Mouse (Mus musculus) retina, embryonic 14.5 days (tissue): ENCODE data around the gene Prex1.
"Not testable (repeated sequence)": the region's sequence is repeated elsewhere in the genome, so short reads cannot be mapped to it uniquely, and the experiment has no call there.

Experiments
- DNase-seq: peaks from one replicate; pipeline ENCODE4 v3.0.0-alpha.2; 2015; ENCODE audit warnings: low spot score

The Prex1 gene

DNA sequence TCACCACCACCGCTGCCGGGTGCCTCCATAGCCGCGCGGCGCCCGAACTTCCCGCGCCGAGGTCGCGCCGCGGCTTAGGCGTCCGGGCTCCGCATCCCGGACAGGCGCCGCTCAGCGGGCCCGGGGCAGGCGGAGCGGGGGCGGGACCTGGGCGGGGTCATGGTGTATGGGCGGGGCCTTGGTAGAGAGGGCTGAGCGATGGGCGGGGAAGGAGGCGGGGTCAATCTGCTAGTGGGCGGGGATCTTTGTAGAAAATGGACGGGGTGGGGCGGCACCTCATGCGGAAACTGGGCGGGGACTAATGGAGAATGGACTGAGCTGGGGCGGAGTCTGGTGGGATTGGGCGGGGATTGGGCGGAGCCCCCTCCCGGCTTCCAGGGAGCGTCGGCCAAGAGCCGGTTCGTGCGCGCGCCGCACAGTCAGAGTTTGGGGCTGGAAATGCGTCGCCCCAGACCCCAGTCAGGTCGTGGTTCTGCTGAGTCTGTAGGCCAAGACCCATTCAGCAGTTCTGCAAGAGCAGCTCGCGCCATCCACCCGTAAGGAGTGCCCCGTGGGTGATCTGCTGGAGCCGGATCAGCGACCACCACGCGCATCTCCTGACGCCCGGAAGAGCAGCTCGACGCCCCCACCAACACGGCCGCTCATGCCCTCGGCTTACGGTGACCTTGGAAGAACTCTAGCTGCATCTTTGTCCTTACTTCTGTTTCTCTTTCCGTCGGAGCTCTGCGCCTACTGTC lies at the start of gene Prex1:
Prex1 (minus strand) TSS at position 143 of the 737 bp plus-strand sequence.
- DNase-seq = peak; percentile 100

DNA sequence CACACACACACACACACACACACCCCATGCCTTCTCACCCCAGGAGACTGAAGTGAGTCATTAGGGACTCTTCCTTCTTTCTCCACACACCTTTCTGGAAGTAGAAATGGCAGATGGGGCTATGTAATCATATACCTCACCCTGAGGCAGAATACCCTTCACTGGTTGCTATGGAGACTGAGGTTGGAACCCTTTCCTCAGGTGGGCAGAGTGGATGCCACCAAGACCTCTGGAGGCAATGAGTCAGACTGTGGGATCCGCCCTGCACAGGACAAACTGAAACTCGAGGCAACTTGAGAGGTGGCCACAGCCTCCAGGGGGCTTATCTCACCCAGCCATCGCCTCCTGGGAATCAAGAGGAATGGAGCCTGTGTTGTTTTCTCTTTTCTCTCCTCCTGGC lies 44.3 kb upstream of the Prex1 start:
- no peak for DNase-seq

GRCm38 (mm10) chr2:166754760-166755159 lies 41.1 kb upstream of the Prex1 start:
- no peak for DNase-seq

GRCm38 (mm10) chr2:166754194-166754593 lies 40.6 kb upstream of the Prex1 start:
- no peak for DNase-seq

DNA sequence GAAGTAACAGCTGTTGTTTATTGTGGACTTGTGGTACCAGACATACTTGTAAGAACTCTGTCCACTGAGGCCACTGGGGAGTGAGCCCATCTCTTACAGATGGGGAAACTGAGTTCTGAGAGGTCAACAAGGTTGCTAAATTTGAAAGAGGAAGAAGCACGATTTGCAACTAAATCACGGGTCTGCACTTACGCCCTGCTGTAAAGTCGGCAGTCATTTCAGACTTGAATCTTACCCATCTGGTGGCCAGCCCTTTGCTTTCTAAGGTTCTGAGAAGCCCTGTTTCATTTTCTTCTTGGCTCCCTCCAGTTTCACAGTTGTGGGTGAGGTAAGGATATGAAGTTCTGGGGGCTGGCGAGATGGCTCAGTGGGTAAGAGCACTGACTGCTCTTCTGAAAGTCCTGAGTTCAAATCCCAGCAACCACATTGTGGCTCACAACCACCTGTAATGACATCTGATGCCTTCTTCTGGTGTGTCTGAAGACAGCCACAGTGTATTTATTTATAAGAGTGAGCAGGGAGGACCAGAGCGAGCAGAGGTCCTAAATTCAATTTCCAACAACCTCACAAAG lies 37.1 kb upstream of the Prex1 start:
- DNase-seq = no peak

GRCm38 (mm10) chr2:166746261-166746913 lies 32.8 kb upstream of the Prex1 start:
- DNase-seq = not testable (repeated sequence)

GRCm38 (mm10) chr2:166745849-166746248 lies 32.2 kb upstream of the Prex1 start:
- no peak for DNase-seq

- DNase-seq = no peak
Observed at GRCm38 (mm10) chr2:166744433-166744832, 30.8 kb upstream of the Prex1 start.

GRCm38 (mm10) chr2:166743504-166743903 lies 29.9 kb upstream of the Prex1 start:
- no peak for DNase-seq

GRCm38 (mm10) chr2:166741445-166741844 lies 27.8 kb upstream of the Prex1 start:
- no peak for DNase-seq

GRCm38 (mm10) chr2:166740396-166740795 lies 26.8 kb upstream of the Prex1 start:
- no peak for DNase-seq

DNA sequence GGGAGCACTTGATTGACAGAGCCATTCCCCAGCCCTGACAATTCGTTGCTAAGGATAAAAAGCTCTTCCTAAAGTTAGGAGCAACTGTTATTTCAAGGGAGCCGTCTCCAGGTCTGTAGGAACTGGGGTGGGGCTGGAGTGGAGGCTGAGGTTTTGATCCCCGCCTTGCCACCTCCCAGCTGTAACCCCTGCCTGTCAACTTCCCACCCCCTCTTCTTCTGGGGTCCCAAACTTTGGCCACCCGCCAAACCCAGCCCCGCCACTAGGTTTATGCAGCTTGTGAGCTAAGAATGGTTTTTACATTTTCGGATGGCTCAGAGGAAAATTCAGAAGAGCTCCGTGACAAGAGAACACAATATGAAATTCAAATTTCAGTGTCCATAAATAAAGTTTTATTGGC lies 23.7 kb upstream of the Prex1 start:
- DNase-seq = no peak

- peak; percentile 67 for DNase-seq
Observed at GRCm38 (mm10) chr2:166735469-166736001, 21.9 kb upstream of the Prex1 start.

DNA sequence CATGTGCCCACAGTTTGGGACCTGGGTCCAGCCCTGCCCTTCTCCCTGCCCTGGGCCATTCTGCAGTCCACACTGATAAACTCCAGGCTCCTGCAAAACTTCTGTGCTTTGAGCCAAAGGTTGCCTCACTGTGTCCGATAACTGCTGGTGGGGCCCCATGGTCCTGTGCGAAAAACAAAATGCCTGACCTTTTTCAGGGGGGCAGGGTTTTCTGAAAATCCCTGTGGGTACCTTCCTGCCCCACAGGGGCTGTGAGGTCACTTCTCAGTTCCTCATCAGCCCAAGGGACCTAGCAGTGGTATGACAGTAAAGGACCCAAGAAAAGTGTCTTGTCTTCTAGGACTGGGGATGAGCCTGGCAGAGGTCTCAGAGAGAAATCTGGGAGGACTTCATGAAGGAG lies 19.2 kb upstream of the Prex1 start:
- no peak for DNase-seq

DNA sequence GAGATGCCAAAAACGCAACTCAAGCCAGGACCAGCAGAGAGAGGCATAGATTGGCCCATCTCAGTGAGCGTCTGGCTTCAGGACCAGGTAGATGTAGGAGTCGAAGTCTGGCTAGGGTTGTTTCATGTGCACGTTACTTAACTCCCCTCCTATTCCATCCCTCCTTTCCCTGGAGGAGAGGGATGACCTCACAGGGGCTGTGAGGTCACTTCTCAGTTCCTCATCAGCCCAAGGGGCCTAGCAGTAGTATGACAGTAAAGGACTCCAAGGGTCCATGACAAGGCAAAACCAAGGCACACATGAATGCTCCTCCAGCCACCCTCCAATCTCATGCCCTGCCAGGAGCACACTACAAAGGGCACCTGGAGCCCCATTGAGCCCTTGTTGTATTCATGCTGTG lies 18.5 kb upstream of the Prex1 start:
- DNase-seq = no peak

GRCm38 (mm10) chr2:166731102-166731883 lies 17.7 kb upstream of the Prex1 start:
- DNase-seq = not testable (repeated sequence)

DNA sequence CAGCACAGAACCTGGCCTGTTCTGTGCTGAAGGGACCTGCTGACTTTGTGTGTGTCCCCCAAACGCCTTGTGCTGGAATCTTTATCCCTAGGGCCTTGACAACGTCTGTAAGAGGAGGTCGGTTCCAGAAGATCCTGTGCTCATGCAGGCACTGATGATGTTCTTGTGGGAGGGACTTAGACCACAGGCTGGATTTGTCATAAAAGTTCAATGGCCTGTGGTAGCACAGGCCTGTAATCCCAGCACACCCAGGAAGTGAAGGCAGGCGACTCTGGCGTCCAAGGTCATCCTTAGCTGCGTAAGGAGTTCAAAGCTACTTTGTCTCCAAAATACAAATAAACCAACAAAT lies 16.9 kb upstream of the Prex1 start:
- DNase-seq = no peak

DNA sequence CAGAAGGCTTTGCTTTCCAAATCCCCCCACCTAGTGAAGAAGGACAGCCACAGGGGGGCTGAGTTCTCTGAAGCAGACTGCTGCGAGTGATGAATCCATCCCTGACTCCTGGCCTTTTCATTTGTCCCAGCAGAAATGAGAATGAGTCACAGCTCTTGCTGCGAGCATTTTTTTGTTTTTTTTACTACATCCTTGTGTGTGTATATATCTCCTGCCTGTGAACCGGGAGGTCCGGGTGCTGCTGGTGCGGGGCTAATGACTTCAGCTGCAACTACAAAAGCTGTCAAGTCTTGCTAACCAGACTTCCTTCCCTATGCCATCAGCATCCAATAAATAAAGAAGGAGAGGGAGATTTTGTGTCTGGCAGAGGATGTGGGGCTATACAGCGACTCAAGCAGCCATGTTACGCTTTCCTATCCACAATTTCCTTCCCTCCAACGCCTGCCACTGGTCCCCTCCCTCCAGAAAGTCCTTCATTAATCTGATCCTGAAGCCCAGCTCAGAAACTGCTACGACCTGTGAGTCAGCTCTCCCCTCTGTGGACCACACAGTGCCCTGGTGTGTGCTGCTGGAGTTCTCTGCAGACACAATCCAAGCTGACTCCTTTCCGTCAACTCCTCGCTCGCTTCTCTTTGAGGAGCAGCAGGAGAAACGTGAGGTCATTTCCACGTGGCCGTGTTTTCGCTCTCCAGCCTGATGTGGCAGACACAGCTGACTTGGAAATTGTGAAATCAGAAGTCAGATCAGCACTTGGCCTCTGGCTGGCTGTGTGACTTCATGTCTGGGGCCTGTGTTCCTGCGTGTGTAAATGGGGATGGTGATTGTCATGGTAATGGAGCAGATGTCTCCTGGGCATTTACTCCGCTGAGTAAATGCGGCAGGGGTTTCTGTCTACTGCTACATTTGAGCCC lies 16.3 kb upstream of the Prex1 start:
- DNase-seq = peak; percentile 17

GRCm38 (mm10) chr2:166729045-166729444 lies 15.4 kb upstream of the Prex1 start:
- no peak for DNase-seq

GRCm38 (mm10) chr2:166728261-166728680 lies 14.6 kb upstream of the Prex1 start:
- DNase-seq = no peak

- DNase-seq = no peak
Observed at GRCm38 (mm10) chr2:166727790-166728189, 14.2 kb upstream of the Prex1 start.
